Mouse (Mus musculus): Measurements from ENCODE around the gene Cemip.

DNA sequence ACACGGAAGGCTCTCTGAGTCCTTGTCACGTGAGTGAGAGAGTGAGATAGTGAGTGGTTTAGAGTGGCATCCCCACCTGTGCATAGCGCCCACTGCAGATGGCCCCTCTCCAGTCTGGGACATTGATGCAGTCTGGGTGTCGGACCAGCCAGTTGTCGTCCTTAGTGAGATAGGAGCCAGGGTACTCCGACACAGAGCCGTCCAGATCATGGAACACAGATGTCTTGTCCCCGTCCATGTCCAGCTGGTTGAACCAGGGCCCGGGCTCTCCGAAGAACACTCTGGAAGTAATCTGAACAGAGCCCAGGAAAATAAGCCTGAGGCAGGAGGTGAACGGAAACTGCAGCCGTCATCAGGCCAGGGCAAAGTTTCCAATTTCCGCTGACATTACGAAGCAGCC lies 135.0 kb downstream of the Cemip start:
- TF ChIP-seq CTCF (IDR thresholded peaks at IDR 0.05; ENCODE audit: low read depth, low read length): no peak
- TF ChIP-seq POLR2A (IDR thresholded peaks at IDR 0.05; ENCODE audit: borderline replicate concordance, low read depth, low read length): no peak
